Mouse (Mus musculus) adrenal gland, postnatal 10 days (tissue): Measurements from ENCODE around the gene Ddx42. TPM values are rescaled to one million over a fixed set of nuclear protein-coding genes. Genes with fewer than 3 reads are reported as not detected.
A peak's percentile ranks its signal among the peaks of the same experiment; 100 is the strongest.
"Not testable (repeated sequence)": the region's sequence is repeated elsewhere in the genome, so short reads cannot be mapped to it uniquely, and the experiment has no call there.

ENCODE experiments used
- DNase-seq: peaks from one replicate; pipeline ENCODE4 v3.0.0; 2021; ENCODE audit warnings: mixed read lengths
- long read RNA-seq, 2 experiments: library from polyadenylated mRNA; stranded (forward); transcript quantifications; one replicate each; pipeline ENCODE4 v2.0.0; 2021
- total RNA-seq, 2 experiments: library from RNA; stranded (reverse); gene quantifications; 2 replicates each; pipeline ENCODE4 v1.2.3; 2021

Ddx42 gene
- total RNA-seq, result 10 to 100 TPM; 49.0 to 54.0 TPM
- long read RNA-seq, experiment 1, full-length matches to known transcripts, result 16 of 36 reads
- long read RNA-seq, experiment 1, partial matches to known transcripts, result 15 of 36 reads
- long read RNA-seq, experiment 1, other reads (novel, unspliced or antisense), result 5 of 36 reads
- long read RNA-seq, experiment 2, full-length matches to known transcripts, result 18 of 26 reads
- long read RNA-seq, experiment 2, partial matches to known transcripts, result 2 of 26 reads
- long read RNA-seq, experiment 2, other reads (novel, unspliced or antisense), result 6 of 26 reads

- DNase-seq, result peak; percentile 94
These were observed at the start of gene Ddx42 for GRCm38 (mm10) chr11:106216730-106217490. Gene Ddx42, plus strand, starts transcription at chr11:106216926.

GRCm38 (mm10) chr11:106167435-106167834 lies 49.3 kb upstream of the Ddx42 start:
- DNase-seq, result no peak

GRCm38 (mm10) chr11:106170807-106171206 lies 45.9 kb upstream of the Ddx42 start:
- no peak for DNase-seq

GRCm38 (mm10) chr11:106173228-106173627 lies 43.5 kb upstream of the Ddx42 start:
- DNase-seq, result no peak

DNA sequence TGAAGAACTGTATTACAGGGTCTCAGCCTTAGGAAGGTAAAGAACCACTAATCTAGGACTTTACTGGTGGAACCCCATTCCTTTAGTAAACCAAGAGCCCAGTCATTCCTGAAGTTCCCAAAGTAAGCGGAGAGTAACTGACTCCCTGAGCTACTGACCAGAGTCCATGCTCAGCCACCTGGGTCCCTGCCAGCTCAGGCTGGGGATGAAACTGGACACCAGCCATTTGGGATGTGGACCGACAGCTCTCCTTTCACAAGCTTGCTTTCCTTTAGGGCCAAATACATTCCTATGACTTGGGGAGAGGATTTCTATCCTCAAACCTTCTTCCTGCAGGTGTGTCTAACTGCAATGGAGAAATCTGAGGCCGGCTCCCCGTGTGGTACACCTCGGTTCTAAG lies 42.4 kb upstream of the Ddx42 start:
- DNase-seq, result peak; percentile 64

GRCm38 (mm10) chr11:106175081-106175480 lies 41.6 kb upstream of the Ddx42 start:
- DNase-seq, result peak; percentile 65

- no peak for DNase-seq
These were observed 40.4 kb upstream of the Ddx42 start for GRCm38 (mm10) chr11:106176372-106176771.

DNA sequence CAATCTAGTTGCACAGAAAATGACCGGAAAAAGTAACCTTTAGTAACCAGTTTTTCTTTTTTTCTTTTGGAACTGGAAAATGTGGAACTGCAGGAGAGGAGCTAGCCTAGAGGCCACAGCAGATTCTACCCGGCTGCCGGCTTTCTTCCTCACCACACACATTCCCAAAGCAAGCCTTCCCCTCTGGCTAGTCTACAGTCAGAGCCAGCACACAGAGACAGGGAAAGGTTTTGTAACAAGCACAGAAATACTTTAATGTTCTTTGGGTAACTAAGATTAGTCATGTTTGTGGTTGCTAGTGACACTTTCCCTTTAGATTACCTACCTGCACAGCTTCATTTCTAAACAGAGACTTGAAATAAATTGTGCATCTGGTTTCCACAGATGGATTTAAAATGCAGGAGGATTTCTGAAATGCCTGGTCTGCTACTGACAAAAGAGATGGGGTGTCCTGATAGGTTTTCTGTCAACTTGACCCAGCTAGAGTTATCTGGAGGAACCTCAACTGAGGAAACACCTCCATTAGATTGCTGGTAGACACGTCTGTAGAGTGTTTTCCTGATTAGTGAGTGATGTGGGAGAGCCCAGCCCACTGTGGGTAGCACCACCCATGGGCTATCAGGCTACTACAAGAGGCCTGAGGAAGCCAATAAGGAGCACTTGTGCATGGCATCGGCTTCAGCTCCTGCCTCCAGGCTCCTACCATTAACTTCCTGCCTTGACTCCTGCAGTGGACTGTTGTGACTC lies 38.5 kb upstream of the Ddx42 start:
- DNase-seq, result no peak

DNA sequence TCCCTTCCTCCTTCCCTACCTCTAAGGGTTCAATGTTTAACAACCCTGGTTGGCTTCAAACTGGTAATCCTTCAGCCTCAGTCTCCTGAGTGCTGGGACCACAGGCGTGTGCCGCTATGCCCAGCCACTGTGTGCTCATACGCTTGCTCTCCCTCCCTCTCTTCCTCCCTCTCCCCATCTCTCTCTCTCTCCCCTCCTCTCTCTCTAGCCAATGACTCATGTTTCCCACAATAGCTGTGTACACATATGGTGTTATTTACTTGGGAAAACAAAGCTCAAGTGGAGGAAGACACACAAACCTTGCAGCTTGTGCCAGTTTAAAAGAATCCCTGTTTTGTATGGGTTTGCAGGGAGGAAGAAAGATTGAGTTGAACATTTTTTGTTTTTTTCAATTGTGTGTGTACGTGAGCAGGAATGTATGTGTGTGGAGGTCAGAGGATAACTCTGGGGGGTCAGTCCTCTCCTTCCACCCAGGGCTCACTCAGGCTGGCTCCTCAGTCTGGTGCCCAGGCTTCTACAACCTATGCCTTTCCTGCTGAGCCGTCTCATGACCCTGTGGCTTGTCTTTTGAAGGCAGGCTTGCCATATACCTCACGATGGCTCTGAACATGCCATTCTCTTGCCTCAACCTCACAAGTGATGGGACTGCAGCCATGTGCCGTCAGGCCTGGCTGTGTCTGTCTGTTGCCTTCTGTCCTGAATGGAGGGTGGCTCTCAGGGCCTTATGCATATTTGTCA lies 36.8 kb upstream of the Ddx42 start:
- DNase-seq, result no peak

DNA sequence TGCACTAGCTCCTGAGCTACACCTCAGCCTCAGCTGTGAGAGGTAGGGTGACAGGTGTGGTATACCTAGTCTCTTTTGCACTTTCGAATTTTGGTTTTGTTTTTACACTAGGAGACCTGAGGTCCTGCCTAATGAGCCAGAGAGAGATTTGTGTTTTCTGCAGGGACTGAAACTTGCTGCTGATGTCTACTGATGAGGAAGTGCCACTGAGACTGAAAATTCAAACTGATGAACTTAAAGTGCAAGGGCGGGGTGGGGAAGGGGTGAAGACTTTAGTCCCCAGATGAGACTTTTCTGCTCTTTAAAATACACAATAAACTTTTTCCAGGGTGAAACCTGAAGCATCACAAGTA lies 36.3 kb upstream of the Ddx42 start:
- DNase-seq, result no peak

- DNase-seq, result no peak
These were observed 29.4 kb upstream of the Ddx42 start for GRCm38 (mm10) chr11:106187326-106187725.

GRCm38 (mm10) chr11:106191716-106192115 lies 25.0 kb upstream of the Ddx42 start:
- DNase-seq, result no peak

DNA sequence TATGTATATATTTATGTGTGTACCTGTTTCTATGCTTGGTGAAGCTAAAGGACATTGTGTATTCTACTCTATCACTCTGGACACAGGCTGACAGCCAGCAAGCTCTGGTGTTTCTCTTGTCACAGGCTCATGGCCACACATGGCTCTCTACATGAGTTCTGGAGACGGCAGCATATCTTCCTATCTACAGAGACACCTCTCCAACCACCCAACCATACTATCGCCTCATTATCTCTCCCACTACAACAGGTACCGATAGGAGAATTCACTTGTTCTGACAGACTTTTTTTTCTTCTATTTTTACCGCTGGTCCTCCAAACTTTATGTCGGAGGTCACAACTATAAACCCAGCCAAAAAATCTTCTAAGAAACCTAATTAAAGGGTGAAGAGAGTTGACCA lies 24.5 kb upstream of the Ddx42 start:
- no peak for DNase-seq

DNA sequence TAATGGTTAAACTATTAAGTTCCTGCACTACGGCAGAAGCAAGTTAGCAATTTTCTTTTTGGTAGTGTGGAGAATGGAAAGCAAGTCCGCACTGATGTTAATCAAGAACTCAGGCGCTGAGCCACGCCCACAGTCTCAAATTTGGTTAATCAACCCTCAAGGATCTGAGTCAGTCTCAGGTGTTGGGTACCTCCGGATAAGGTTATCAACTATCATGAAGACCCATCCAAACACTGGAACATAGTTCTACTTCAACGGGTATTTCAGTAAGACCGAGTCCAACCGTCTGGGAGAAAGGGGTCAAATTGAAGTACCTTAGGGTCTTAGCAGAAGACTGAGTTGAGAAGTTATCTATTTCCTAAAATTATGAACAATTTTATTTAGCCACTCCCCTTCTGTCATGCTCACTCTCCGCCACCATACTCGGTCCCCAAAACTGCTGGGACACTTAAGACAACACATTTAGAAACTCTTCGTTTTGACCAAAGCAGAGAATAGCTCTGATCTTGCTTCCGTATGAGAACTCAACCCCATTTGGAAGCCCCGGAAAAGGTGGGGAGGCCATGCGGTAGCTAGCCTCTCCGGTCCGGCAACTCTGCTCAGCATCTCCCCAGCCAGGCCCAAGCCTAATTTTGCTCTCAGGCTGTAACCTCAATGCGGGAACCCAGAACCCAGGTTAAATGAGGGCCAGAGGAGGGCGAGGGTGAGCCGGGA lies 23.9 kb upstream of the Ddx42 start:
- no peak for DNase-seq

DNA sequence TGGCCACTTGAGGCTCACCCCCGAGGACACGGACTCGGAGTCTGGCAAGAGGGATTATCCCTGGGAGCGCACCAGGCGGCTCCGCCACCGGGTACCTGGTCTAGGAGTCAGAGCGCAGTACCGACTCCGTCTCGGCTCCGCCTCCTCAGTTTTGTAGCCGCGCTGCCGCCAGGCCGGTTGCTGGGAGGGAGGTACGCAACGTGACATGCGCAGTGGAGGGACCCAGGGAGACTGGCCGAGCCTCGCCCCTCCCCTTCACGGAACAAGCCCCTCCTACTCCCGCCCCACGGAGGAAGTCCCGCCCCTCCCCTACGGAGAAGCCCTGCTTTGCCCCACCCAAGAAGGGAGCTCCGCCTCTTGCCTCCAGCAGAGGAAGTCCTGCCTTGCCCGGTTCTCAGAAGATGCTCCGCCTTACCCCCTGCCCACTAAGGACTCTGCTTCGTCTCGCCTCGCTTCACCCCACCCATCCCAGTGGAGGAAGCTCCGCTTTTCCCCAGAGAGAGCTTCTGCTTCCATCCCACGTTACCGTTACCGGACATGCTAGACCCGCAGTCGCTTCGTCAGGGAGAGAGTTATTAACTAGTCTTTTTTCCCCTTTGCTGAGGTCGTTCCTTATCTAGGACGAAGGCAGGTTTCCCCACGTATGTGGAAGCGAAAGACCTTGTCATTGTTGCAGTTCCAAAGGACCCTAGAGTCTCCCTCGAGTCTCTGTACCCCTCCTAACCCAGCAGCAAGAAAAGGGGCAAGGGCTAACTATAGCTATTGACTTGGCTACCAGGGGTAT lies 23.2 kb upstream of the Ddx42 start:
- peak; percentile 99 for DNase-seq

GRCm38 (mm10) chr11:106194155-106194541 lies 22.6 kb upstream of the Ddx42 start:
- no peak for DNase-seq

GRCm38 (mm10) chr11:106194891-106195290 lies 21.8 kb upstream of the Ddx42 start:
- DNase-seq, result no peak

DNA sequence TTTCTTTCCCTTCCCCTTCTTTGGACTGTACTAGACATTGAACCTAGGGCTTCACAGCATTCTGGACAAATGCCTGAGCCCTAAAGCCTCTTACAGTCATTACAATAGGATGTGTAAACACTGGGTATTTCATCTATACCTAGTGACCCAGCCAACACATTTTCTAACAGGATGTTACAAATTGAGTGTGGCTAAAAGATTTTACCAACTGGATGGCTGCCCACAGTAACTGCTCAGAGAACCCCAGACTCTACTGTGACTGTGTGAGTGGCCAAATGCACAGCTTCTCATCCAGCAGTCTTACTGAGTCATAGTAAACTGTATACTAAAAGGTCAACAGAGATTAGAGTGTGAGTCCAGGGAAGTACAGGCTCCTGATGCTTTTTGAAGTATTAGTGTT lies 21.4 kb upstream of the Ddx42 start:
- DNase-seq, result no peak

DNA sequence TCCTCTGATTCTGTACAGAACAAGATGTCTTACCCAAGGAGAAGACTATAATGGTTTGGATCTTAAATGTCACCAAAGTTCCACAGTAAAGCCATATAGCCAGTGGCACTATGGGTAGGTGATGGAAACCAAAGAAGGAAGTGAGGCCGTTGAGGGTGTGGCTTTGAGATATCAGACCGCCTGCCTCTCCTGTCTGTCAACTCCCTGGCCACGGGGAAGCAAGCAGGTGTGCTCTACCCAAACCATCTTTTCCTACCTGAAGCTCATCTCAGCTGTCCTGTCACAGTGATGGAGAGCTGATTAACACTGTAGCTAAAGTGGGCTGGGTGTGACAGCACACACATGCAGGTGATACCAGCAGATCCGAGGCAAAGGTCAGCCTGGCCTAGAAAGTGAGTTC lies 18.4 kb upstream of the Ddx42 start:
- DNase-seq, result no peak

DNA sequence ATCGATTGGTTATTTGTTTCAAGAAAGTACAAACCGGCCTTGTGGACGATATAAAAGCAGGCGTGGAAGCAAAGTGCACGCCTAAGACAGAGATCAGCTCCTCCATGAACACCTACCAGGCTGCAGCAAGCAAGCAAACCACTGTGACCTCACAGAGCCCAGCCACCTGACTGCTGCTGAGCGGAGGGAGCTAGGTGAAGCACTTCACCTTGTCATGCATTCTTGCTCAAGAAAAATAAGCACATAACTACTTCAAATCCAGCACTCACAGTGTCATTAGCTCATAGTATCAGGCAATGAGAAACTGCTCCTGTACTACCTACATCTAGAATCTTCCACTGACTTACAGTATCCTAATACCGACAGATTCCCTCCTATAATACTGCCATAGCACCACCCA lies 16.7 kb upstream of the Ddx42 start:
- DNase-seq, result not testable (repeated sequence)

DNA sequence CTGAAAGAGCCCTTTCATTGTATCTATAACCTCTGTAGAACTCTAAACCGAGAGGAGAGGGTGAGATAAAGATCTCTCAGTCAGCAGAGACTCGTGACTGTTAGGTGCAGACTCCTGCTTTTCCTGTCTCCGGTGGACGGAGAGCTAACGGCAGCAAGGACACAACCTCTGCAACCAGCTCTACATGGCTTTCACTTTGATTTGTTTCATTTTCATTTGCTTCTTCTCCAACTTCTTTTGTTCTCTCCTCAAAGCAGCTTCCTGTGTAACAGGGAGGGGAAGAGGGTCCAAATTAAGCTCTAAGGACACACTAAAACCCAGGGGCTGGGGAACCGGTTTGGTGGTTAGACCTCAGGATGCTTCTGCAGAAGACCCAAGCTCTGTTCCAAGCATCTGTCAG lies 16.0 kb upstream of the Ddx42 start:
- DNase-seq, result no peak
